Mouse (Mus musculus) fibroblast of lung, adult 2 months (primary cell): Measurements from ENCODE around the gene Ankrd49.

Experiments
- DNase-seq: peaks from one replicate; pipeline ENCODE4 v3.0.0-alpha.2; 2011; ENCODE audit warnings: low read depth

Ankrd49 gene

GRCm38 (mm10) chr9:14740151-14740924, 44.3 kb downstream of the Ankrd49 start, which contains the start of gene Piwil4:
TSS of gene Piwil4 (minus strand) at chr9:14740733.
- no peak for DNase-seq

- no peak for DNase-seq
These were observed 45.0 kb downstream of the Ankrd49 start for GRCm38 (mm10) chr9:14739498-14740150.

GRCm38 (mm10) chr9:14730941-14731541, 53.6 kb downstream of the Ankrd49 start:
- no peak for DNase-seq
